Mouse (Mus musculus): ENCODE measurements around the gene Znhit2. TPM values are rescaled to one million over a fixed set of nuclear protein-coding genes. Genes with fewer than 3 reads are reported as not detected.

Gene Znhit2
- not detected for polyA plus RNA-seq (2014; fragmentation: Illumina TruSeq; extraction: RNeasy Lipid Tissue Mini Kit (QIAGEN cat#74804); ENCODE audit: low read depth, low replicate concordance)

DNA sequence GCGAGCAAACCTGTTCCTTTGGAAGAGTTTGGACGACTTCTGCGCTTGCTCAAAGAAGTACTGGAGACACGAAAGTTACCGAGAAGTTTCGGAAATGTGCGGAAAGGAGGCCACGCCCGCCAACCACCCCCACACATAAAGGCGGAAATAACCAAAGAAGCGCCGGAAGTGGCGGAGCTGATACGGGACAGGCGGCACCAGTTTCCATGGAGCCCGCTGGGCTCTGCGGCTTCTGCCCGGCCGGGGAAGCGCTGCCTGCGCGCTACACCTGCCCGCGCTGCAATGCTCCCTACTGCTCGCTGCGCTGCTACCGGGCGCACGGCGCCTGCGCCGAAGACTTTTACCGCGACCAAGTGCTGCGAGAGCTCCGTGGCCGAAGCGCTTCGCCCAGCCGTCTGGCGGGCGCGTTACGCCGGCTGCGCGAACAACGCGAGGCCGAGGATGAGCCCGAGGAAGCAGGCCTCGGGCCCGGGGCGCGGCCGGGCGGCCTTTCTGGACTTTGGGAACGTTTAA lies at the start of gene Znhit2:
Gene Znhit2 (plus strand): TSS at position 172 of the 513 bp plus-strand sequence.

DNA sequence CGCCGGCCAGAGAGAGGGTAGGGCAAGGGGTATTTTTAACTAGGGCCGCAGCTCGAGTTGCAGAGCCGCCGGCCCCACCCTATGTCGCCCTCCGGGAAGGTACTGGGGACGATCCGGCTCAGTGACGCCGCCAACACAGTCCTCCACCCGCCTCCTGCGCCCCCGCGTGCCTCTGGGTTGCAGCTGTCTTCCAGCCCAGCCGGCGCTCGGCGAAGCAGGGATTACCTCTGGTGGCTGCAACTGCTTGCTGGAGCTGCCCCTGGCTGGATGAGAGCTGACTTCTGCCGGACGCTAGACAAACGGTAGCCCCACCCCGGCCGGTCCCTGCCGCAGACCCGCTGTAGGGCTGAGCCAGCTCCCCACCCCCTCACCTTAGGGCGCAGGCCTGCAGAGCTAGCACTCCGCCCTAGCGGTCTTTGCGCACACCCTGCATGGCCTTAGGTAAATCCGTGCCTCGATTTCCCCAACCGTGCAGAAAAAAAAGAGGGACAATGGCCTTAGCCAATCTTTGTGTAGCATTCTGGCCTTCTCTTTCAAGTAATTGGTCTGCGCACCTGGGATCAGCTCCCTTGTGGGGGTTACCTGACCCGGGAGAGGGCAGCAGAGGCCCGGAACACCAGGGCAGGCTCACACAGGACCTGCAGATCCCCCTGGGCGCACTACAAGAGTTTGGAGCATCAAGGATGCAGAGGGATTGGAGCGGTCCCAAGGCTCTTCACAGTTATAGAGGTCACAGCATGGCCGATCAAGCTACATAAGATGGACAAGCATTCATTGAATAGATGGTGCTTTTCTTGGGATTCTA lies 45.3 kb upstream of the Znhit2 start, which contains the start of gene Capn1:
Gene Capn1 (minus strand): TSS at position 387 of the 805 bp plus-strand sequence.

DNA sequence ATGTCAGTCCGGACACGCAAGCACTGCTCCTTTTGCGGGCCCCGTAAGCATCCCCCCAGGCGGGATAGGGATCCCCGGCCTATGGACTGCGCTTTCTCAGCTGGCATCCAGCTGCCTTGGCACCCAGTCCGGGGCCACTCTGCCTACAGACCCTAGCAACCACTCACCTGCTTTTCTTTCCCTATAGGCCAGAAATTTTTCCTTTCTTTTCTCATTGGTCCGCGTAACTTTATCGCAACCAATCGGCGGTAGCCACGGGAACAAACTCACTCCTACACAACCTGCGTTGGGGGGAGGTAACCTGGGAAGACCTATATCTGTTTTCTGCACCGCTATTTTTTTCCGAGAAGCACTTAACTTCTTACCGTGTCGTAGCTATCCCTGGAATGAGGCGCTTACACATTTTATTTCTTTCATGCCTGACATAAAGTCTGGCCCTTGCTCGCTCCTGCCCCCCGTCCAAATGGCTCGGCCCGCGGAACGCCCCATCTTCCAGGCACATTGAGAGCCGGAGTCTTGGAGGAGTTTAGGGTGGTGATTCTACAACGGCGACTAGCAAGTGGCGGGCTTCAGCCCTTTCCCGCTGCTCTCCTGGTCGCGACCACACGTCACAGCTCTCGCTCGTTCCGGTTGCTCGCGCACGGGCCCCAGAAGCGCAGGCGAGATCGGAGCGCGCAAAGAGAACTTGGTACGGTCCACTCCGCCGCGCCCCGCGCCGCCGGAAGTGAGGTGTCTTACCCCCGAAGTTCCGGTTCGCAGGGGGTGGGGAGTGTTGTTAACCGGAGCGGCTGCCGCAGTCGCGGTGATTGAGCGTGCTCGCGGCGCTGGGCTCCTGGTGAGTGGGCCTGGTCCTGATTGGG lies 14.5 kb upstream of the Znhit2 start, which contains the start of gene Syvn1:
Gene Syvn1 (plus strand): TSS at position 283 of the 860 bp plus-strand sequence.

DNA sequence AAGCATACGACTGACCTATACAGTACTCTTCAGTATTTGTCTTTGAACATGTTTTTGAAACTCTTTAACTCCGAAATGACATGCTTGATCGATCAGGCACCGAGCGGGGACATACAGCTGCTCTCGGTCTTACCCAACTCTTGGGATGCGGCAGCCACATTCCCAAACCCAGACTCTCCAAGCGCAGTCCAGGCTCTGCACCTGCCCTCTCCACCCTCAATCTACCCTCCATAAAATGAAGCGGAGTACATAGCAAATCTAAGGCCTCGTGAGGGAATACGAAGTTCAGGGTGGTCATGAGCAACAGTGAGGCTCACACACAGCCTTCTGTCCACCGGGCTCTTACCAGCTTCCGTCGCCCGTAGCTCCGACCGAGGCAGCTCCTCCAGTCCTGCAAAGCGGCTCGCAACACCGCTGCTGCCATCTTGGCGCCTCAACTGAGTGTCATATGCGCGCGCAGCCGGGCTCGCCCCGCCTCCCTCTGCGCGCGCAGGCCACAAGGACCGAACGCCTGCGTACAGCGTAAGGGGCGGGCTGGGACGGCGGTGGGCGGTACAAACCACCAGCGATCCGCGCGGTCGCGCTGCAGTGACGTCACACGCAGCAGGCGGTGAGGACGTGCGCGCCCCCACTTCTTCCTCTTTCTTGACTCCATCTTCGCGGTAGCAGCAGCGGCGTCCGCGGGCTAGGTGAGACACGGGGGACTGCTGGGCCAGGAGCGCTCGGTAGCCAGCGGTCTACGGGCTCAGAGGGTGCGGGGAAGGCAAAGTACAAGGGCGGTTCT lies 3.5 kb upstream of the Znhit2 start, which contains the start of the genes Mrpl49 and Fau:
Gene Mrpl49 (minus strand): TSS at position 473 of the 784 bp plus-strand sequence.
Gene Fau (plus strand): TSS at position 532 of the 784 bp plus-strand sequence.

DNA sequence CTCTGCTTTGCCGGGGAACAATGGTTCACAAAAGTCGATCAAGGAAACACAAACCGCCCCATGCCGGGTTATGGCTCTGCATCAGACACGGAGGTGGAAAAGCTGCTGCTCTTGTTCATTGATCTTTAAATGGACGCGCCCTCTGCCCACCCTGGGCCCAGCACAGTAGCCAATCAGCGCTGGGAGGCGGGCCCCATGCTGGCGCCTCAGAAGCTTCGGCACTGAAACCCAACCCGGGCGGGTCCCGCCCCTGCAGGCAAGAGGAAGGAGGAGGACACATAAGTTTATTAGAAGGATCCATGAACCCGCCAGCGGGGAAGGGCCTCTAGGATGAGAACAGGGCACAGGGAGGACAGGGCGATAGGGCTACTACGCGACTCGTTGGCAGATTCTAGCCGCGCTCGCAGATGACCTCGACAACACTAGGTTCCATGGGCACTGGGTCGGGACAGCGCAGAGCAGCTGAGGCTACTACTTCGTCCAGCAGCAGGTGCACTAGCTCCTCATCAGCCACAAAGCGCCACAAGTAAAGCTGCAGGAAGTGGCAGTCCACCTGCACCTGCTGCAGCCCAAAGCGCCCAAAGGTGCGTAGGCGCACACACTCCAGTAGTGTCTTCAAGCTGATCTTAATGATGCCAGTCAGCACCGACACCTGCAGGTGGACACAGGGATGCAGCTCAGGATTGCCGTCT lies 6.9 kb downstream of the Znhit2 start, which contains the start of gene Tm7sf2:
Gene Tm7sf2 (minus strand): TSS at position 650 of the 692 bp plus-strand sequence.

DNA sequence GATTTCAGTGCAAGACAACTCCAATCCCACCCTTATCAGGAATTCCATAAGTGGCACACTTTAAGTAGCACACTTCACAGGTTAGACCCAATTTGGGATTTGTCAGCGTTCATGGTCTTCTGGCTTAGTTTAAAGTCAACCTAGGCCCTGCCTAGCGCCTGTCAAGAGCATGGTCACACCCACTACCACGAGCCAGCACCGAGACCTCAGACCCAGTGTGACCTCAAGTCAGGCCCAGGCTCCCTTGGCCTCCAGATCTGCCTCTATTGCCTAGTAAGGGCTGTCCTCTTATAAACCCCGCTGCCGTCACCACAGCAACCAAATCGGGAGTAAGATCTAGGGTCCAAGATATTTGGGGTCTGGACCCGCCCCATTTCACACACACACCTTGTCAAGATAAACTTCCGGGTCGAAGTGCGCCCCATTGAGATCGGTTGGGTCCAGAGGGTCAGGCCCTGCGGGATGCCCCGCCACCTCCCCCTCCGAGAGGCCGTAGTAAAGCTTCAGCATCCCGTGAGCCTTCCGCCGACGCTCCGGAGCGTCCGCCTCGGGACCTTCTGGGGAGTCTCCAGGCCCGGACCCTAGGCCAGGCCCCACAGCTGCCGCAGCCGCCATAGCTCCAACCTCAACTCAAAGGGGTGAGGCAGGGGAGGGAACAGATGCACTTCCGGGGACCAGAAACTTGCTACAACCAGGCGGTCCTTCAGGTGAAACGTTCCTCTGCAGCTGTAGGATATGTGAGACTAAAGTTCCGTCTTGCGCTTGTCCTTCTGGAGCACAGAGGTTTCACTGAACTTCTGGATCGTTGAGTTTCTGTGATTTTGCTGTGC lies 15.8 kb downstream of the Znhit2 start, which contains the start of gene Vps51:
Gene Vps51 (minus strand): TSS at position 668 of the 830 bp plus-strand sequence.

DNA sequence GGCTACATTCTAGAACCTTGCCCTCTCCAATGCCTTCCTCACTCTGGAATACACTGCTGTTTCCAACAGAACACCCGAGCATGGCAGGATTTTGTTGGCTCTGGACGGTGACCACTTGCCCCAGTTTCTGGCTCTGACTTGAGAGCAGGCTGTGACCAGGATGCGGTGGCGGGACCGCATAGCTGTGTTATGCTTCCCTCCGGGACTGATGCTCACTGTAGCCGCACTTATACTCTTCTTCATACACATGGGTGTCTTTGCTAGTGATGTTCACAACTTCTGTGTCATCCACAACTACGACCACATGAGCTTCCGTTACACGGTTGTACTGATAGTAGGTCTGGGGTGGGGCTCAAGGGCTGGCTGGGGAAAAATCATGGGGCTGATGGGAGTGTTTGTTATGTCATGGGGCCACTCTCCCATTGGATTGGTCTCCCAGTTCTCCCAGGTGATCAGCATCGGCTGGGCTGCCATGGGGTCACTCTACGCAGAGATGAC lies 19.0 kb downstream of the Znhit2 start, which contains the start of gene Tmem262:
Gene Tmem262 (plus strand): TSS at position 51 of the 498 bp plus-strand sequence.

DNA sequence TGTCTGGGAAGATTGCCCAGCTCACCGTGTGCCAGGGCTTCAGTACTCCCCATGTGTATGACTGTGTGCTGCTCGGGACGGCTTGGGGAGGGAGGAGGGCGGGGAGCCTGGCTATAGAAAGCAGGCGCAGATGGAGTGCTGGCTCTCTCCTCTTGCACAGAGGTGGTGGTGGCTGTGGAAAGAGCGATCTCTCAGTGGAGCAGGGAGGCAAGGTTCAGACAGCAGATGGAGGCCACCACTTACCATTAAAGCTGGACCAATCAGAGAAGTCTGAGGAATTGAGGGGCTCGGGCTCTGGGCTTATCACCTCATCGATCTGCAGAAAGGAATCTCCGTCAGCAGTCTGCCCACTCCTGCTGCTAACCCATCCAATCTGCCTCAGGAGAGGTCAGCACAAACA lies 21.2 kb downstream of the Znhit2 start, which contains the start of gene Gm28374:
Gene Gm28374 (minus strand): TSS at position 101 of the 400 bp plus-strand sequence.

DNA sequence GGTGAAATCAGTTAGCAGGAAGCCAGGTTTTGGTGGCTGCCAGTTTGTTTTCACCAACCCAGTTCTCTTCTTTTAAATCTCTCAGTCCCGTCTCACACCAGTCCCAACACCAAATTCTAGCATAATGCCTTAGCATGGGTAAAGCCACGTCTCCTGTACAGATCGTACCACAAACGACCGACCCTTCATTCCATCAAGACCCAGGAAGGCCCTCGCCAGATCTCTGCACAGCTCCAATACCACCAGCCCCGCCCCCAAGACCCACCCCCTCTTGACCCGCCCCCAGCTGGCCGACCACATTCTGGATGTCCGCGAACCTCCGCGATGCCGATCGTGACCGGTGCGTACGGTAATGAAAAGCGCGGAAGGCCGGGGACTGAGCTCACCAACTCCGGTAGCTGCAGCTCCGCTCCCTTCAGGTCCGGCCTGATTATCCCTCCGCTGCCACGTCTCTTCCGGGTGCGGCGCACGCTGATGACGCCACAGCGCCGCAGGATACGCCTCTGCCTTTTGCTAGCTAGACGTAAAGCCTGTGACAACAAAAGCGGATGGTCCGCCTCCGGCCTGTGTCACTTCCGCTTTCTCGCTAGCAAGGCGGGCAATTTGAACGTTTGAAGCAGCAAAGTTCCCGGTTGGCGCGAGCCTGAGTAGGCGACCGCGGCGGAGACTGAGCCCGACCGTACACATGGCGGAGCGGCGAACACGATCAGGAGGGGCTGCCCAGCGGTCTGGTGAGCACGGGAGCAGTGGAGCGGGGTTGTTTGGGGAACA lies 23.7 kb downstream of the Znhit2 start, which contains the start of the genes Zfpl1 and Cdca5:
Gene Zfpl1 (minus strand): TSS at position 479 of the 771 bp plus-strand sequence.
Gene Cdca5 (plus strand): TSS at position 506 of the 771 bp plus-strand sequence.

DNA sequence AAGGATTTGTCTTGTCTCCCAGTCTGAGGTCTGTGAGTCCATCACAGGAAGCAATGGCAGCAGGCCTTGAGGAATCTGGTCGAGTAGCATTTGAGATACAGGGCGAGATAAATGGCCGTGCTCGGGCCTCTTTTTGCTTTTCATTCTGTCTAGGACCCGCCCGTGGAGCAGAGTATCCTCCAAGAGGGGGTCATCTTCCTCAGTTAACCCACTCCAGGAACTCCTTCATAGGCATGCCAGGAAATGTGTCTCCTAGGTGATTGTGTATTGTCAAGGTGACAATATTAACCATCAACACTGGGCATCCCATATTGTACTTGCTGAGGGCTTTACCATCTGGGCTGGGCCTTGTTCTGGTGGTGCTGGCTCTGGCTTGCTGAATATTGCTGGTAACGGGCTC lies 33.1 kb downstream of the Znhit2 start, which contains the start of gene AC131692.1:
Gene AC131692.1 (plus strand): TSS at position 301 of the 400 bp plus-strand sequence.

DNA sequence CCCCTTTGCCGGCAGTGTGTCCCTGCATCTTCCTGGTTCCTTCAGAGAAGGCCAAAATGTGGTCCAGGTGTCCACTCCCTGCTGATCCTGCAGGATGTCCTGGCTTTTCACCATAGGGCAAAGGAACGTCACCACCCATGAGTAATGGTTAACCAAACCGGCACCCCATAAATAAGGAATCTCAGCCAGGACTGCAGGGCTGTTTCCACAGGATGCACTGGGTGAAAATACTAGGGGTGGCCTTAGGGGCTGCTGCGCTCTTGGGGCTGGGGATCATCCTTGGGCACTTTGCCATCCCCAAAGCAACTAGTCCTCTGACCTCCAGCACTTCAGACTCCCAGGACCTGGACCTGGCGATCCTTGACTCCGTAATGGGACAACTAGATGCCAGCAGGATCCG lies 44.6 kb downstream of the Znhit2 start, which contains the start of gene Naaladl1:
Gene Naaladl1 (plus strand): TSS at position 197 of the 400 bp plus-strand sequence.

Other genes starting within 250 kb of the Znhit2 start
- gene Frmd8, start 185.9 kb upstream of the Znhit2 start, polyA plus RNA-seq (2014; fragmentation: Illumina TruSeq; extraction: RNeasy Lipid Tissue Mini Kit (QIAGEN cat#74804); ENCODE audit: low read depth, low replicate concordance): 4.1 TPM
- 3.4 TPM for gene Slc25a45, start 183.4 kb upstream of the Znhit2 start, polyA plus RNA-seq (2014; fragmentation: Illumina TruSeq; extraction: RNeasy Lipid Tissue Mini Kit (QIAGEN cat#74804); ENCODE audit: low read depth, low replicate concordance)
- gene Tigd3, start 167.0 kb upstream of the Znhit2 start, polyA plus RNA-seq (2014; fragmentation: Illumina TruSeq; extraction: RNeasy Lipid Tissue Mini Kit (QIAGEN cat#74804); ENCODE audit: low read depth, low replicate concordance): not detected
- 8.1 TPM for gene Dpf2, start 148.2 kb upstream of the Znhit2 start, polyA plus RNA-seq (2014; fragmentation: Illumina TruSeq; extraction: RNeasy Lipid Tissue Mini Kit (QIAGEN cat#74804); ENCODE audit: low read depth, low replicate concordance)
- 1.7 TPM for gene Cdc42ep2, start 136.4 kb upstream of the Znhit2 start, polyA plus RNA-seq (2014; fragmentation: Illumina TruSeq; extraction: RNeasy Lipid Tissue Mini Kit (QIAGEN cat#74804); ENCODE audit: low read depth, low replicate concordance)
- 3.7 TPM for gene Pola2, start 97.0 kb upstream of the Znhit2 start, polyA plus RNA-seq (2014; fragmentation: Illumina TruSeq; extraction: RNeasy Lipid Tissue Mini Kit (QIAGEN cat#74804); ENCODE audit: low read depth, low replicate concordance)
- not detected for gene Slc22a20, start 75.0 kb upstream of the Znhit2 start, polyA plus RNA-seq (2014; fragmentation: Illumina TruSeq; extraction: RNeasy Lipid Tissue Mini Kit (QIAGEN cat#74804); ENCODE audit: low read depth, low replicate concordance)
- 2.1 TPM for gene Capn1, start 45.3 kb upstream of the Znhit2 start, polyA plus RNA-seq (2014; fragmentation: Illumina TruSeq; extraction: RNeasy Lipid Tissue Mini Kit (QIAGEN cat#74804); ENCODE audit: low read depth, low replicate concordance)
- 0.82 TPM for gene Syvn1, start 14.6 kb upstream of the Znhit2 start, polyA plus RNA-seq (2014; fragmentation: Illumina TruSeq; extraction: RNeasy Lipid Tissue Mini Kit (QIAGEN cat#74804); ENCODE audit: low read depth, low replicate concordance)
- 39.2 TPM for gene Mrpl49, start 3.4 kb upstream of the Znhit2 start, polyA plus RNA-seq (2014; fragmentation: Illumina TruSeq; extraction: RNeasy Lipid Tissue Mini Kit (QIAGEN cat#74804); ENCODE audit: low read depth, low replicate concordance)
- gene Fau, start 3.3 kb upstream of the Znhit2 start, polyA plus RNA-seq (2014; fragmentation: Illumina TruSeq; extraction: RNeasy Lipid Tissue Mini Kit (QIAGEN cat#74804); ENCODE audit: low read depth, low replicate concordance): 27.5 TPM
- 2.7 TPM for gene Tm7sf2, start 7.2 kb downstream of the Znhit2 start, polyA plus RNA-seq (2014; fragmentation: Illumina TruSeq; extraction: RNeasy Lipid Tissue Mini Kit (QIAGEN cat#74804); ENCODE audit: low read depth, low replicate concordance)
- 7.1 TPM for gene Vps51, start 16.0 kb downstream of the Znhit2 start, polyA plus RNA-seq (2014; fragmentation: Illumina TruSeq; extraction: RNeasy Lipid Tissue Mini Kit (QIAGEN cat#74804); ENCODE audit: low read depth, low replicate concordance)
- not detected for gene Tmem262, start 18.8 kb downstream of the Znhit2 start, polyA plus RNA-seq (2014; fragmentation: Illumina TruSeq; extraction: RNeasy Lipid Tissue Mini Kit (QIAGEN cat#74804); ENCODE audit: low read depth, low replicate concordance)
- gene Gm28374, start 21.1 kb downstream of the Znhit2 start, polyA plus RNA-seq (2014; fragmentation: Illumina TruSeq; extraction: RNeasy Lipid Tissue Mini Kit (QIAGEN cat#74804); ENCODE audit: low read depth, low replicate concordance): not detected
- gene Zfpl1, start 23.8 kb downstream of the Znhit2 start, polyA plus RNA-seq (2014; fragmentation: Illumina TruSeq; extraction: RNeasy Lipid Tissue Mini Kit (QIAGEN cat#74804); ENCODE audit: low read depth, low replicate concordance): 1.5 TPM
- 1.2 TPM for gene Cdca5, start 23.8 kb downstream of the Znhit2 start, polyA plus RNA-seq (2014; fragmentation: Illumina TruSeq; extraction: RNeasy Lipid Tissue Mini Kit (QIAGEN cat#74804); ENCODE audit: low read depth, low replicate concordance)
- not detected for gene AC131692.1, start 33.2 kb downstream of the Znhit2 start, polyA plus RNA-seq (2014; fragmentation: Illumina TruSeq; extraction: RNeasy Lipid Tissue Mini Kit (QIAGEN cat#74804); ENCODE audit: low read depth, low replicate concordance)
- gene Naaladl1, start 44.6 kb downstream of the Znhit2 start, polyA plus RNA-seq (2014; fragmentation: Illumina TruSeq; extraction: RNeasy Lipid Tissue Mini Kit (QIAGEN cat#74804); ENCODE audit: low read depth, low replicate concordance): not detected
- 0.70 TPM for gene Sac3d1, start 57.5 kb downstream of the Znhit2 start, polyA plus RNA-seq (2014; fragmentation: Illumina TruSeq; extraction: RNeasy Lipid Tissue Mini Kit (QIAGEN cat#74804); ENCODE audit: low read depth, low replicate concordance)
- 4.0 TPM for gene Snx15, start 67.1 kb downstream of the Znhit2 start, polyA plus RNA-seq (2014; fragmentation: Illumina TruSeq; extraction: RNeasy Lipid Tissue Mini Kit (QIAGEN cat#74804); ENCODE audit: low read depth, low replicate concordance)
- not detected for gene Batf2, start 79.8 kb downstream of the Znhit2 start, polyA plus RNA-seq (2014; fragmentation: Illumina TruSeq; extraction: RNeasy Lipid Tissue Mini Kit (QIAGEN cat#74804); ENCODE audit: low read depth, low replicate concordance)
- 2.3 TPM for gene Arl2, start 80.4 kb downstream of the Znhit2 start, polyA plus RNA-seq (2014; fragmentation: Illumina TruSeq; extraction: RNeasy Lipid Tissue Mini Kit (QIAGEN cat#74804); ENCODE audit: low read depth, low replicate concordance)
- not detected for gene Majin, start 123.2 kb downstream of the Znhit2 start, polyA plus RNA-seq (2014; fragmentation: Illumina TruSeq; extraction: RNeasy Lipid Tissue Mini Kit (QIAGEN cat#74804); ENCODE audit: low read depth, low replicate concordance)
- not detected for gene Gpha2, start 165.2 kb downstream of the Znhit2 start, polyA plus RNA-seq (2014; fragmentation: Illumina TruSeq; extraction: RNeasy Lipid Tissue Mini Kit (QIAGEN cat#74804); ENCODE audit: low read depth, low replicate concordance)
- gene Ppp2r5b, start 174.7 kb downstream of the Znhit2 start, polyA plus RNA-seq (2014; fragmentation: Illumina TruSeq; extraction: RNeasy Lipid Tissue Mini Kit (QIAGEN cat#74804); ENCODE audit: low read depth, low replicate concordance): 3.4 TPM
- gene Atg2a, start 180.5 kb downstream of the Znhit2 start, polyA plus RNA-seq (2014; fragmentation: Illumina TruSeq; extraction: RNeasy Lipid Tissue Mini Kit (QIAGEN cat#74804); ENCODE audit: low read depth, low replicate concordance): not detected
- gene Ehd1, start 215.5 kb downstream of the Znhit2 start, polyA plus RNA-seq (2014; fragmentation: Illumina TruSeq; extraction: RNeasy Lipid Tissue Mini Kit (QIAGEN cat#74804); ENCODE audit: low read depth, low replicate concordance): 14.9 TPM
- gene Cdc42bpg, start 245.3 kb downstream of the Znhit2 start, polyA plus RNA-seq (2014; fragmentation: Illumina TruSeq; extraction: RNeasy Lipid Tissue Mini Kit (QIAGEN cat#74804); ENCODE audit: low read depth, low replicate concordance): 2.4 TPM